Mouse (Mus musculus) CH12.LX (cell line): ENCODE results near the gene Amh. TPM values are rescaled to one million over a fixed set of nuclear protein-coding genes. Genes with fewer than 3 reads are reported as not detected.

ENCODE experiments used
- DNase-seq: peaks from one replicate; pipeline ENCODE4 v3.0.0-alpha.2; 2013; ENCODE audit errors: extremely low read depth
- H3K27ac ChIP-seq: 2 replicates; pipeline ENCODE4 v1.5.1; 2012; ENCODE audit warnings: low read depth, mild to moderate bottlenecking, control low read depth, moderate library complexity; ENCODE audit not compliant: insufficient read depth
- H3K27me3 ChIP-seq: replicated peaks from 2 replicates; pipeline ENCODE3; 2012; ENCODE audit warnings: inconsistent platforms
- H3K36me3 ChIP-seq, 2 experiments: replicated peaks in 1 of 2; 2 replicates each; pipeline versions ENCODE3 to v1.6.1; 2012; ENCODE audit warnings: inconsistent platforms in 1 of 2, low read length in 1 of 2, mild to moderate bottlenecking in 1 of 2, mixed read lengths in 1 of 2, moderate library complexity in 1 of 2; ENCODE audit not compliant: control insufficient read depth in 1 of 2, insufficient read depth in 1 of 2
- H3K4me1 ChIP-seq, 2 experiments: 2 replicates each; pipeline ENCODE4 v1.6.1; 2012; ENCODE audit warnings: inconsistent platforms in 1 of 2, moderate library complexity in 1 of 2; ENCODE audit not compliant: insufficient read depth in 2 of 2, control insufficient read depth in 1 of 2
- H3K4me2 ChIP-seq: 2 replicates; pipeline ENCODE4 v1.6.1; 2012; ENCODE audit warnings: low read depth, mild to moderate bottlenecking, control low read depth; ENCODE audit not compliant: poor library complexity, insufficient read depth, severe bottlenecking
- H3K4me3 ChIP-seq, 3 experiments: fragments of 150-350 bp in 1 of 3; sonication (generic) in 1 of 3; replicated peaks in 1 of 3; 2 replicates each; pipeline versions ENCODE3 to v1.5.1; 2011 to 2012; ENCODE audit warnings: low read depth in 2 of 3, low read length in 2 of 3, mild to moderate bottlenecking in 2 of 3, moderate library complexity in 2 of 3, control low read depth in 1 of 3, improper control_type of control experiment in 1 of 3, inconsistent platforms in 1 of 3, mixed read lengths in 1 of 3; ENCODE audit not compliant: poor library complexity in 1 of 3
- H3K79me2 ChIP-seq: replicated peaks from 2 replicates; pipeline ENCODE4 v1.6.1; 2012; ENCODE audit warnings: mild to moderate bottlenecking, moderate library complexity; ENCODE audit not compliant: control insufficient read depth, poor library complexity, insufficient read depth, severe bottlenecking; ENCODE audit errors: extremely low read depth
- H3K9ac ChIP-seq: 2 replicates; pipeline ENCODE4 v1.6.1; 2012; ENCODE audit warnings: low read depth, mild to moderate bottlenecking, control low read depth, moderate library complexity; ENCODE audit not compliant: insufficient read depth
- H3K9me3 ChIP-seq: replicated peaks from 2 replicates; pipeline ENCODE3; 2012; ENCODE audit warnings: low read length, inconsistent platforms, mixed read lengths
- BHLHE40 ChIP-seq: IDR thresholded peaks from 2 replicates; pipeline ENCODE4 v1.6.1; 2011; ENCODE audit warnings: mild to moderate bottlenecking, low read depth, low read length, improper control_type of control experiment
- CHD1 ChIP-seq: IDR thresholded peaks from 2 replicates; pipeline ENCODE4 v1.6.1; 2012; ENCODE audit warnings: low read depth, low read length, improper control_type of control experiment, inconsistent platforms
- CHD2 ChIP-seq: IDR thresholded peaks from 2 replicates; pipeline ENCODE4 v1.6.1; 2011; ENCODE audit warnings: low read length, improper control_type of control experiment
- EP300 ChIP-seq: IDR thresholded peaks from 2 replicates; pipeline ENCODE4 v1.6.1; 2011; ENCODE audit warnings: low read length, improper control_type of control experiment
- GABPA ChIP-seq: IDR thresholded peaks from 2 replicates; pipeline ENCODE4 v1.6.1; 2012; ENCODE audit warnings: low read depth, low read length, improper control_type of control experiment, inconsistent platforms; ENCODE audit not compliant: insufficient replicate concordance
- HCFC1 ChIP-seq: IDR thresholded peaks from 2 replicates; pipeline ENCODE4 v1.6.1; 2012; ENCODE audit warnings: low read depth, mild to moderate bottlenecking, inconsistent platforms, low read length, improper control_type of control experiment
- JUN ChIP-seq: IDR thresholded peaks from 2 replicates; pipeline ENCODE4 v1.6.1; 2011; ENCODE audit warnings: low read depth, mild to moderate bottlenecking, low read length, improper control_type of control experiment, moderate library complexity; ENCODE audit not compliant: insufficient read depth
- MAX ChIP-seq: IDR thresholded peaks from 2 replicates; pipeline ENCODE4 v1.6.1; 2011; ENCODE audit warnings: low read length, improper control_type of control experiment
- MAZ ChIP-seq: IDR thresholded peaks from 2 replicates; pipeline ENCODE4 v1.6.1; 2012; ENCODE audit warnings: low read depth, mild to moderate bottlenecking, inconsistent platforms, low read length, improper control_type of control experiment, moderate library complexity
- MEF2A ChIP-seq: IDR thresholded peaks from 2 replicates; pipeline ENCODE4 v1.6.1; 2014; ENCODE audit warnings: low read depth, mild to moderate bottlenecking, inconsistent platforms, low read length, improper control_type of control experiment, borderline replicate concordance
- MXI1 ChIP-seq: IDR thresholded peaks from 2 replicates; pipeline ENCODE4 v1.6.1; 2011; ENCODE audit warnings: mild to moderate bottlenecking, low read depth, low read length, improper control_type of control experiment
- MYC ChIP-seq: IDR thresholded peaks from 2 replicates; pipeline ENCODE4 v1.6.1; 2011; ENCODE audit warnings: low read depth, mild to moderate bottlenecking, improper control_type of control experiment, low read length
- POLR2A ChIP-seq: IDR thresholded peaks from 2 replicates; pipeline ENCODE4 v1.6.1; 2011; ENCODE audit warnings: low read depth, mild to moderate bottlenecking, improper control_type of control experiment, low read length
- RCOR1 ChIP-seq: conservative IDR thresholded peaks from 2 replicates; pipeline ENCODE4 v1.6.1; 2012; ENCODE audit warnings: low read depth, mild to moderate bottlenecking, inconsistent platforms, low read length, improper control_type of control experiment
- SIN3A ChIP-seq: IDR thresholded peaks from 2 replicates; pipeline ENCODE4 v1.6.1; 2012; ENCODE audit warnings: low read length, improper control_type of control experiment, inconsistent platforms
- SMC3 ChIP-seq: IDR thresholded peaks from 2 replicates; pipeline ENCODE4 v1.6.1; 2011; ENCODE audit warnings: low read depth, low read length, improper control_type of control experiment
- TCF12 ChIP-seq: IDR thresholded peaks from 2 replicates; pipeline ENCODE4 v1.6.1; 2014; ENCODE audit warnings: low read depth, mild to moderate bottlenecking, inconsistent platforms, low read length, improper control_type of control experiment
- UBTF ChIP-seq: IDR thresholded peaks from 2 replicates; pipeline ENCODE4 v1.6.1; 2012; ENCODE audit warnings: low read depth, mild to moderate bottlenecking, inconsistent platforms, low read length, improper control_type of control experiment, moderate library complexity
- USF1 ChIP-seq: IDR thresholded peaks from 2 replicates; pipeline ENCODE4 v1.6.1; 2014; ENCODE audit warnings: low read depth, mild to moderate bottlenecking, inconsistent platforms, low read length, improper control_type of control experiment
- USF2 ChIP-seq: conservative IDR thresholded peaks from 2 replicates; pipeline ENCODE4 v1.6.1; 2011; ENCODE audit warnings: low read depth, low read length, improper control_type of control experiment
- ZC3H11A ChIP-seq: IDR thresholded peaks from 2 replicates; pipeline ENCODE4 v1.6.1; 2012; ENCODE audit warnings: low read depth, mild to moderate bottlenecking, inconsistent platforms, low read length, improper control_type of control experiment
- ZMIZ1 ChIP-seq: IDR thresholded peaks from 2 replicates; pipeline ENCODE4 v1.6.1; 2012; ENCODE audit warnings: low read depth, mild to moderate bottlenecking, inconsistent platforms, low read length, improper control_type of control experiment
- dilution Hi-C: fragments of 300-500 bp; cut with MboI; formaldehyde crosslinking; loops from 2 replicates; pipeline ENCODE4 v1.14.3; 2020; ENCODE audit warnings: low sequenced_read_pairs; ENCODE audit not compliant: extremely low pct_unique_long_range_greater_than_20kb, extremely low pct_ligation_motif_present
- in situ Hi-C: fragments of 300-500 bp; cut with MboI; formaldehyde crosslinking; loops from 3 replicates; pipeline ENCODE4 v1.14.3; 2019; ENCODE audit warnings: low sequenced_read_pairs, low pct_ligation_motif_present, low pct_unique_long_range_greater_than_20kb, mixed read lengths
- polyA plus RNA-seq: library from polyadenylated mRNA; unstranded; fragments of >175 nt; gene quantifications from 2 replicates; pipeline ENCODE4 v1.2.1, GENCODE M21; 2012; ENCODE audit warnings: low read depth; ENCODE audit not compliant: insufficient read length
- total RNA-seq, 2 experiments: library from RNA; depleted of rRNA; stranded (reverse); fragments of 300-350 nt in 1 of 2; fragments of >200 nt in 1 of 2; gene quantifications; 2 replicates each; pipeline ENCODE4 v1.2.3; 2012 to 2014

Amh gene
- total and polyA plus RNA-seq, 3 experiments: 0.43 to 1.1 (median 0.59) TPM

- H3K4me2 ChIP-seq: no peak overlapping the region
- peaks cover 58 to 90% of the 10 kb centered on the region in 2 experiments for H3K36me3 ChIP-seq
- TF ChIP-seq GABPA: no peak
- TF ChIP-seq EP300: no peak
- TF ChIP-seq BHLHE40: no peak
- TF ChIP-seq TCF12: no peak
- TF ChIP-seq MXI1: no peak
- TF ChIP-seq RCOR1: no peak
- no peak for TF ChIP-seq ZMIZ1
- no peak for TF ChIP-seq MYC
- no peak for TF ChIP-seq HCFC1
- TF ChIP-seq SIN3A: no peak
- TF ChIP-seq UBTF: no peak
- no peak for TF ChIP-seq MAZ
- no peak for TF ChIP-seq POLR2A
- no peak for TF ChIP-seq CHD1
- no peak for TF ChIP-seq JUN
- TF ChIP-seq USF2: no peak
- TF ChIP-seq ZC3H11A: no peak
- no peak for TF ChIP-seq SMC3
- no peak overlapping the region for H3K9ac ChIP-seq
- peaks cover 40% of the 10 kb centered on the region for H3K79me2 ChIP-seq
- no peak for DNase-seq
- H3K4me1 ChIP-seq: peaks cover 3 to 21% of the 10 kb centered on the region in 2 experiments; a peak in 3 of 4 replicates
- H3K27ac ChIP-seq: no peak overlapping the region
- dilution Hi-C loops (no loop called here), in situ Hi-C loops (no loop called here)
- H3K4me3 ChIP-seq: no peak overlapping the region
- H3K27me3 ChIP-seq: no peaks in the 10 kb centered on the region
- H3K9me3 ChIP-seq: no peaks in the 10 kb centered on the region
Measured at GRCm38 (mm10) chr10:80765746-80766145, 39.3 kb upstream of the Amh start.

GRCm38 (mm10) chr10:80766161-80766815 lies 38.8 kb upstream of the Amh start:
- H3K79me2 ChIP-seq: peaks cover 35% of the 10 kb centered on the region
- TF ChIP-seq MEF2A: no peak
- no peak for TF ChIP-seq USF1
- TF ChIP-seq MAZ: no peak
- no peak for TF ChIP-seq EP300
- no peak for TF ChIP-seq CHD2
- no peak for TF ChIP-seq MAX
- DNase-seq: no peak
- in situ Hi-C loops (no loop called here), dilution Hi-C loops (no loop called here)
- H3K4me2 ChIP-seq: no peak overlapping the region
- peaks cover 3 to 16% of the 10 kb centered on the region in 2 experiments; a peak in 3 of 4 replicates for H3K4me1 ChIP-seq
- H3K27me3 ChIP-seq: no peaks in the 10 kb centered on the region
- no peak overlapping the region for H3K27ac ChIP-seq
- no peak overlapping the region for H3K4me3 ChIP-seq
- H3K9ac ChIP-seq: no peak overlapping the region
- peaks cover 63 to 92% of the 10 kb centered on the region in 2 experiments for H3K36me3 ChIP-seq
- H3K9me3 ChIP-seq: no peaks in the 10 kb centered on the region
